Mouse (Mus musculus) midbrain, postnatal 0 days (tissue): ENCODE measurements around the gene Peak1. TPM values are rescaled to one million over a fixed set of nuclear protein-coding genes. Genes with fewer than 3 reads are reported as not detected.
A peak's percentile ranks its signal among the peaks of the same experiment; 100 is the strongest.

Source experiments
- ATAC-seq: fragments of 200-750 bp; cut with Nextera tagmentation; 2 replicates; pipeline ENCODE4 v1.8.0; 2017; ENCODE audit warnings: moderate number of reproducible peaks, mild to moderate bottlenecking, moderate TSS enrichment, moderate library complexity; ENCODE audit not compliant: low FRiP score
- DNase-seq: peaks from one replicate; pipeline ENCODE4 v3.0.0-alpha.2; 2015; ENCODE audit warnings: low spot score
- H3K27ac ChIP-seq: fragments of 300-500 bp; sonication (generic); 2 replicates; pipeline ENCODE4 v1.5.1; 2014; ENCODE audit warnings: low read depth, mild to moderate bottlenecking, low read length, mixed read lengths
- H3K27me3 ChIP-seq: fragments of 300-500 bp; sonication (generic); 2 replicates; pipeline ENCODE4 v1.6.1; 2014; ENCODE audit warnings: low read length, control low read depth, mixed read lengths; ENCODE audit not compliant: insufficient read depth
- H3K36me3 ChIP-seq: fragments of 300-500 bp; sonication (generic); 2 replicates; pipeline ENCODE4 v1.6.1; 2014; ENCODE audit warnings: low read length, control low read depth, mixed read lengths; ENCODE audit not compliant: insufficient read depth
- H3K4me1 ChIP-seq: fragments of 300-500 bp; sonication (generic); 2 replicates; pipeline ENCODE4 v1.6.1; 2014; ENCODE audit warnings: mild to moderate bottlenecking, control low read depth, antibody characterized with exemption, low read length, mixed read lengths; ENCODE audit not compliant: insufficient read depth
- H3K4me2 ChIP-seq: fragments of 300-500 bp; sonication (generic); 2 replicates; pipeline ENCODE4 v1.6.1; 2014; ENCODE audit warnings: low read depth, mild to moderate bottlenecking, low read length, mixed read lengths; ENCODE audit not compliant: poor library complexity, severe bottlenecking
- H3K4me3 ChIP-seq: fragments of 300-500 bp; sonication (generic); 2 replicates; pipeline ENCODE4 v1.5.1; 2014; ENCODE audit warnings: low read depth, mild to moderate bottlenecking, low read length, moderate library complexity
- H3K9ac ChIP-seq: fragments of 300-500 bp; sonication (generic); replicated peaks from 2 replicates; pipeline ENCODE4 v1.6.1; 2014; ENCODE audit warnings: mild to moderate bottlenecking, low read length, moderate library complexity, mixed read lengths; ENCODE audit not compliant: poor library complexity, severe bottlenecking
- H3K9me3 ChIP-seq: fragments of 300-500 bp; sonication (generic); 2 replicates; pipeline ENCODE4 v1.6.1; 2016; ENCODE audit warnings: low read length, control low read depth
- CTCF ChIP-seq: IDR thresholded peaks from 2 replicates; pipeline ENCODE4 v1.5.1; 2016; ENCODE audit warnings: antibody characterized with exemption, mild to moderate bottlenecking
- WGBS: fragments of 180-500 bp; shearing (Covaris S2); extraction: QIAGEN DNeasy Blood & Tissue Kit; methylation state at CpG from one replicate; pipeline ENCODE4 v1.1.7; 2014; 5-methylcytosine and 5-hydroxymethylcytosine counted together
- polyA plus RNA-seq: library from polyadenylated mRNA; unstranded; fragments of >200 nt; fragmentation: Nextera tagmentation; extraction: Ambion mirVana; gene quantifications from 2 replicates; pipeline ENCODE4 v1.2.1, GENCODE M21; 2015
- total RNA-seq: library from RNA; depleted of rRNA; stranded (reverse); fragments of >200 nt; gene quantifications from 2 replicates; pipeline ENCODE4 v1.2.3, GENCODE M21; 2014

Gene Peak1
- total and polyA plus RNA-seq, 2 experiments from 2014 or later = 2.7 to 5.9 TPM

DNA sequence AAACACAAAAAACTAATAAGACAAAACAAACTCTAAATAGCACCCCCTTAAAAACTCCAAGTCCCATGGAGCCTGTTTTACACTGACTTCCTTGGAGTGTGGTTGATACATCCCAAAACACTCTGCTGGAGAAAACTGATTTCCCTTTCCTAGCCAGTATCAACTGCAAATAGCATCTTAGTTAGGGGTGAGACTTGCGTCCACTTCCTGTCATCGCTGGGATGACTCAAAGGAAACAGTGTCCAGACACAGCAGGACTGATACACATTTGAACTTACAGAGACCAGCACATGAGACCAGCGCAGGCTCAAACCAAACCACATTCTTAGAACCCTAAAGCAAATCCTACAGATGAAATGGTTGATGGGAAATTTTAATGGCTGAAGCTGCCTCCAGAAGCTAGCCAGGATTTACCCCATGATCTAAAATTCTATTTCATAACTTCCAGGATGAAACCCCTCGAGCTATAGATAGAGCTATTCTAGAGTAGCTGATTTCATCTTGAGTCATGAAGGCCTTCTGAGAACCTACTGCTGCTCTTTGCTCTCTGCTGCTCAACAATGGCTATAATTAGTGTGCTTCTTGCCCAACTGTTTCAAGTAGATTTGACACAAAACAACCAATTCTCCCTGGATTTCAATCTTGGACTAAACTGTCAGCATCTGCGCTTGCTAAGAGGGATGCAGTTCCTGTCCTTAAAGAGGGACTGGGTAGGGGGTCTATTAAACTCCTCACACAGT is 152.2 kb downstream of the Peak1 start:
- DNase-seq (no peak), ATAC-seq (no peak)
- peaks cover under 1% of the 10 kb centered on the region for H3K9me3 ChIP-seq
- no peak overlapping the region for H3K4me2 ChIP-seq
- H3K27ac ChIP-seq = no peak overlapping the region
- H3K36me3 ChIP-seq = no peaks in the 10 kb centered on the region
- no peak overlapping the region for H3K9ac ChIP-seq
- H3K4me1 ChIP-seq = no peaks in the 10 kb centered on the region
- no peak for TF ChIP-seq CTCF
- no peak overlapping the region for H3K4me3 ChIP-seq
- H3K27me3 ChIP-seq = no peaks in the 10 kb centered on the region
- 87% methylated on average over 5 of the region's 5 CpGs for WGBS

DNA sequence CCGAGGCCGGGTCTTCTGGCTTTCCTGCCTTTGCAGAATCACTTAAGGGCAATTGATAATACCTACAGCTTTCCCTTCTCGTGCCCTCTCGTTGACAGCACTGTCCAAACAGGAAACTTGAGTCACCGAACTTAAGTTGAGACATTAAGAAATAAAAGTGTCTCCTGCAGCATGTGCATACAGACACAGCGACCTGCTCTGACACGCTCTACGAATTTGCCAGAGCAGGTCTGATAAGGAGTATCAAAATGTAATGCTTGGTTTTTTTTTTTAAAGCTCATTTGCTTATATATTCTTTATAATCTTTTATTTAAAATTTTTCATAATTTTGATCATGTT is 152.9 kb downstream of the Peak1 start:
- Histone ChIP-seq H3K36me3 (no peaks in the 10 kb centered on the region), H3K9me3 (peaks cover 6% of the 10 kb centered on the region), H3K4me1 (no peaks in the 10 kb centered on the region), H3K9ac (no peak overlapping the region), H3K4me2 (no peak overlapping the region), H3K27me3 (no peaks in the 10 kb centered on the region), H3K4me3 (no peak overlapping the region), H3K27ac (no peak overlapping the region)
- DNase-seq (no peak), ATAC-seq (no peak)
- TF ChIP-seq CTCF = no peak
- 69% methylated on average over 8 of the region's 8 CpGs for WGBS

DNA sequence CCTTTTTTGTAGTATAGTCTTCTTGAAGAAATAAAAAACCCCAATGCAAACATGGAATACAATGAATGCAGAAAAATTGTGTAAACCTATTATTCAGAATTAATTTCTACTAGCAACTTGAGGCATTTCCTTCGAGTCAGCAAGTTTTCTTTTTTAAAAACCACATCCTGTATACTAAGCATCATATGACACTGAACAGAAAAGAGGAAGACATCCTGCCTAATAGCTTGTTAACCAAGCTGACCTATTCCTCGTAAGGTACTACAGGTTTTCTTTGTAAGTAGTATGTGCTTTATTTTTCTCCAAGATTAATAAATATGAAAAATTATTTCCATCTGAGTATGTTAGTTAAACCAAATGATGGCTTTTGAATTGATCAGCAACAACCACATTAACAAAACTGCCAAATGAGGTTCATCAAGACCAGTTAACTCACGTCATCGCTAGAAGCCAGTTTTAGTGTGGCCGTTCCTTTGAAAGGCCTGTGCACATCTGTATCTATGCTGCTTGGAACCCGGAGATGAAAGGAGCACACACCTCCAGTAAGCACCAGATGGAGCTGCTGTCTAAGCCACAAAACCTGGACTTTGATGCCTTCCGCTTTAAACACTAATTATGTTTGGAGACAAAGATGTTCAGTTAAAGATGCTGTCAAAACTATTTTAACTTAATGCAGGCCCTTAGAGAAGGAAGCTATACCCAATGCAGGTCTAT is 153.4 kb downstream of the Peak1 start:
- peaks cover 6% of the 10 kb centered on the region for H3K9me3 ChIP-seq
- no peaks in the 10 kb centered on the region for H3K36me3 ChIP-seq
- no peaks in the 10 kb centered on the region for H3K4me1 ChIP-seq
- H3K27me3 ChIP-seq = no peaks in the 10 kb centered on the region
- no peak overlapping the region for H3K4me3 ChIP-seq
- no peak overlapping the region for H3K27ac ChIP-seq
- WGBS = 53% methylated on average over 7 of the region's 7 CpGs
- no peak overlapping the region for H3K4me2 ChIP-seq
- H3K9ac ChIP-seq = no peak overlapping the region
- TF ChIP-seq CTCF = peak; percentile 94
- DNase-seq (peak; percentile 82), ATAC-seq (no peak; the same call in 1 of the 2 replicates)

DNA sequence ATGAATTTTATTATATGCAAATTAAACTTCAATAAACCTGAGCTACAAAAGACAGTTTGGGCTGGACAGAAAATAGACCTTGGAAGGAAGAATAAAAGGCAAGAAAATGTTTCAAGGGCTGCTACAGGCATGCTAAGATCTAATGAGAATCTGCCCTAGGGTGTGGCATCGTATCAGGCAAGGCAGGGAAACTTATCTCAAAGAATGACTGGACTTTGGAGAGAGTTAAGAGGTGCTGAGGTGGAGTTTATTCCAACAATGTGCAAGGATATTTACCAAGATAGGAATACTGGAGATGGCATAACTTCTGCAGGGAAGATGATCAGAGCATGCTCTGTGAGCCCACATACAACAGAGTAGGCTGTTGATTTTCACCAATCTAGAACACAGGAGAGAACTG is 154.8 kb downstream of the Peak1 start:
- ATAC-seq (no peak), DNase-seq (no peak)
- no peaks in the 10 kb centered on the region for H3K4me1 ChIP-seq
- H3K27ac ChIP-seq = no peak overlapping the region
- 82% methylated on average over 1 of the region's 1 CpGs for WGBS
- no peak overlapping the region for H3K4me3 ChIP-seq
- no peak for TF ChIP-seq CTCF
- no peak overlapping the region for H3K9ac ChIP-seq
- no peak overlapping the region for H3K4me2 ChIP-seq
- H3K36me3 ChIP-seq = no peaks in the 10 kb centered on the region
- no peaks in the 10 kb centered on the region for H3K27me3 ChIP-seq
- H3K9me3 ChIP-seq = peaks cover 6% of the 10 kb centered on the region

DNA sequence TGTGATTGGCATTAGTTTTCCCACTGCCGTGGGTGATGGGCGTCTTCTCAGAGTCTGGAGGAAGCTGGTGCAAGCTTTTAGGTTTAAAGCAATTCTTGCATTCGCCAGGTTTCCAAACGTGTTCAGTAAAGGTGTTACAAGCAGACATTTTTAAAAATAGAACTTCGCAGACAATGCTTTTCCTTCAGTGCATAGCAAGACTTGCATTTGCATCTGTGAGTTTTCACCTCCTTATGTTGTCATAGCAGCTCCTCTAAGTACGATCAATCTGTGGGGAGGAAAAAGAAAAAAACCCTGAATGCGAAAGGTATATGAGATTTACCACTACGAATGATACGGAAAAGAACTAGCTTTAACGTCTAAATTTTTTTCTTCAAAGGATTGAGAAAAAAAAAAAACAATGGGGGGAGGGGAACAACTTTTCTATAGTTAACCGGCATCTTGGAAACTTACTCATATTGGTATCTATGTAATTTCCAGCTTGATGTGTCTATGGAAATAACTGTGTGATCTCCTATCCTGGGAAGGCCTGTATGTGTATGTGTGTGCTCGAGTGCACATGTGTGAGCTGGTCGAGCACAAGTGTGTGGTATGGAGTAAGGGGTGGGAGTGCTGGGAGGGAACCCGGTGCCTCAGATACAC is 157.3 kb downstream of the Peak1 start:
- no peaks in the 10 kb centered on the region for H3K36me3 ChIP-seq
- no peak overlapping the region for H3K9ac ChIP-seq
- no peak overlapping the region for H3K4me2 ChIP-seq
- peaks cover 6% of the 10 kb centered on the region for H3K9me3 ChIP-seq
- H3K4me3 ChIP-seq = no peak overlapping the region
- WGBS = 88% methylated on average over 14 of the region's 14 CpGs
- DNase-seq (peak; percentile 12), ATAC-seq (no peak)
- H3K4me1 ChIP-seq = no peaks in the 10 kb centered on the region
- H3K27me3 ChIP-seq = no peaks in the 10 kb centered on the region
- no peak for TF ChIP-seq CTCF
- no peak overlapping the region for H3K27ac ChIP-seq
